Mouse (Mus musculus) heart, adult 8-10 months (tissue): ENCODE data around the gene Cgas. TPM values are rescaled to one million over a fixed set of nuclear protein-coding genes. Genes with fewer than 3 reads are reported as not detected.

ENCODE experiments used
- microRNA-seq: library from miRNA; unstranded; fragments of <30 nt; microRNA quantifications from one replicate; pipeline ENCODE4 v1.2.0, GENCODE M21; 2022
- total RNA-seq, 4 experiments: library from RNA; stranded (reverse); gene quantifications; 2 replicates each; pipeline ENCODE4 v1.2.4; 2022

Gene Cgas
- total RNA-seq, 4 experiments from 2014 or later, result 0.16 to 0.44 (median 0.28) TPM

Small RNA genes lying within 50 kb of the gene (microRNA-seq; reads per million reads assigned to microRNA genes)
- gene Gm26377, result not detected

Other genes starting within 250 kb of the Cgas start
- gene Gsta1, start 212.6 kb downstream of the Cgas start, total RNA-seq, result 10 to 100 TPM in 2 of 4 experiments, 1 to 10 TPM in 2; 2.9 to 17.3 (median 7.6) TPM
- 1 to 10 TPM in 3 of 4 experiments, under 1 TPM in 1; 0.43 to 6.3 (median 2.7) TPM for gene Gm3776, start 186.1 kb downstream of the Cgas start, total RNA-seq
- gene Gm10639, start 153.3 kb downstream of the Cgas start, total RNA-seq, result 1 to 10 TPM in 2 of 4 experiments, under 1 TPM in 1, not detected in 1; 0.73 to 3.2 (median 2.0) TPM
- gene Omt2a, start 128.4 kb downstream of the Cgas start, total RNA-seq, result not detected
- not detected for gene Omt2b, start 115.6 kb downstream of the Cgas start, total RNA-seq
- 1 to 10 TPM; 1.4 to 4.4 (median 2.6) TPM for gene Gsta2, start 87.4 kb downstream of the Cgas start, total RNA-seq
- gene Dppa5a, start 75.1 kb downstream of the Cgas start, total RNA-seq, result not detected
- gene Ooep, start 64.5 kb downstream of the Cgas start, total RNA-seq, result not detected
- not detected for gene Ddx43, start 47.5 kb downstream of the Cgas start, total RNA-seq
- gene Mto1, start 5.0 kb upstream of the Cgas start, total RNA-seq, result 10 to 100 TPM; 23.6 to 29.9 (median 27.6) TPM
- not detected for gene Gm17324, start 5.5 kb upstream of the Cgas start, total RNA-seq
- 100 to 1,000 TPM; 830 to 950 (median 884) TPM for gene Eef1a1, start 45.9 kb upstream of the Cgas start, total RNA-seq
- gene Slc17a5, start 144.8 kb upstream of the Cgas start, total RNA-seq, result 1 to 10 TPM; 4.5 to 7.4 (median 5.8) TPM
- 1 to 10 TPM in 1 of 4 experiments, under 1 TPM in 3; 0.50 to 1.2 (median 0.70) TPM for gene Cd109, start 172.3 kb upstream of the Cgas start, total RNA-seq